Mouse (Mus musculus): ENCODE results near the gene Vmn2r116.
"Not testable (repeated sequence)": the region's sequence is repeated elsewhere in the genome, so short reads cannot be mapped to it uniquely, and the experiment has no call there.

The Vmn2r116 gene

DNA sequence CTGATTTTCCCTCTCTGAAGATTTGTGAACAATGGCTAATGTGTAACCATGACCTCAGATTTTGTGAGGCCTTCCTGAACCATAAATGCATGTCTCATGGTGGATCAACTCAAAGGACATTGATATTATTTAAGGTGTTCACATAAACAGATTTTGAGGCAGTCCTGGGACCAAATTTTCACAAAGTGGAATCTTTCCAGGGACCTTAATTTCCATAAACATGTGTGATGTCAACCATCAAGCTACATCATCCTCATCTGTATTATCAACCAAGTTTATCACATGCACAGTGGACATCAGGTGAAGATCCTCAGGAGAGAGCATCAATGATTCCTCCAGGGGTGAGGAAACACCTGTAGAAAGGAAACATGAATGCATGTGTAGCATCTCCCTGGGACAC, at the start of gene Vmn2r116:
Vmn2r116 (plus strand) TSS at position 301 of the 400 bp plus-strand sequence.
- DNase-seq, result not testable (repeated sequence)

GRCm38 (mm10) chr17:23343441-23343840, 41.0 kb upstream of the Vmn2r116 start, which contains the start of gene Vmn2r115:
Gene Vmn2r115, plus strand, starts transcription at chr17:23343741.
- not testable (repeated sequence) for DNase-seq

GRCm38 (mm10) chr17:23351644-23352043, 32.8 kb upstream of the Vmn2r116 start:
- DNase-seq, result no peak

DNA sequence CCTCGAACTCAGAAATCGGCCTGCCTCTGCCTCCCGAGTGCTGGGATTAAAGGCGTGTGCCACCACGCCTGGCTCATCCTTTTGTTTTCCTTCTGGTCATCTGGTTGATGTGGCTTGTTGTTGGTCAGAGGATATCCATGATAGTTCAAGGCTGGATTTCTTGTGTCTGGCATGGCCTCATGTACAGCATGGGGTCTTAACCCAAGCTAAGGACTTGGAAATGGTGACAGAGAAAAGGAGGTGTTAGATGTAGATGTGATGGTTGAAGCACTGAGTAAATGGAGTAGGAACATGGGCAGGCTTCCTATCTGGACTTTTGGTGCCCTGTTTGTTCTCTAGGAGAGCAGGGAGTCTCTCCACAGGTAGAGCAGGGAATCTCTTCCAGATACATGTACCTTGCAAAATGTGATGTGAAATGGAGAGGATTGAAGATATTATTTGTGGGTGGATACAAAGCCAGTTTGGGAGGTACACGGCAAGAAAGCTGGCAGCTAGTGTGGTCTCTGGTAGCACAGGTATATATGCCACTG, 48.8 kb downstream of the Vmn2r116 start:
- no peak for DNase-seq
